Mouse (Mus musculus): ENCODE measurements around the gene Olfr196. TPM values are rescaled to one million over a fixed set of nuclear protein-coding genes. Genes with fewer than 3 reads are reported as not detected.
"Not testable (repeated sequence)": the region's sequence is repeated elsewhere in the genome, so short reads cannot be mapped to it uniquely, and the experiment has no call there.

Olfr196 gene
- total RNA-seq (2021), result not detected
- long read RNA-seq, experiment 1, result 0 reads
- long read RNA-seq, experiment 2, result 0 reads

DNA sequence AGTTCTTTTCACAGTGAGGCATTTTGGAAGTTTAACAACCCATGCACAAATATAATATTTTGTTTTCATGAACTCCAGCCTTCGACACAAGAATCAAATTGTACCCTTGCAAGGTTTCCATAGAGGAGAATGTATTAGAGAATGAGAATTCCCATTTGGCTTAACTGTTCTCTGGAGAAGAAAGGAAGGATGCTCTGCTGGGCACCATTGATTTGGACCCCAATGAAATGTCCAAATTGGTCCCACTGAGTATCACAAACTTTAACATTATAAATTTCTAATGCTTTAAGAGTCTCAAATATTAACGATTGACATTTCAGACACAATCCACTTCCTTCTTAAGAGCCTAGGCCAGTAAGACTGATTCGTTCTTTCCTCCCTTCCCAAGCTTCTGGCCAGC lies at the start of gene Olfr196:
Gene Olfr196 (minus strand): TSS at position 101 of the 400 bp plus-strand sequence.
- DNase-seq, result no peak

DNA sequence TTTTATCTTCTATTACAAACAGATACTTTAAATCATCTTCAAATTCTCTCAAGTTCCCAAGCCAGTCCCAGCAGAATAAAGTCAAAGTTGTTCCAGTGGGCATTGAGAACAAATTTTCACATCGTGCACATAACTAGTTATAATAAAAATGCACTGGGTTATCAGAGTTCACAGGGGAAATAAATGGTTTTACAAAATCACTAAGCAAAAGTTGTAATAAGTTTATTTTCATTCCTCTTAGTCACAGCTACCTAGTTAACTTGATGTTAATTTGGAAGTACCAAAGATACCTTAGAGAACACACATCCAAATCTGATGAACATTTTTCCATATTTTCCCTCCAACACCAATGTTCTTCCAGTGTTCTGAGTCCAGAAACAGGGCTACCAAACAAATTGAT lies 49.4 kb upstream of the Olfr196 start, which contains the start of gene Olfr199:
Gene Olfr199 (minus strand): TSS at position 101 of the 400 bp plus-strand sequence.
- not testable (repeated sequence) for DNase-seq

DNA sequence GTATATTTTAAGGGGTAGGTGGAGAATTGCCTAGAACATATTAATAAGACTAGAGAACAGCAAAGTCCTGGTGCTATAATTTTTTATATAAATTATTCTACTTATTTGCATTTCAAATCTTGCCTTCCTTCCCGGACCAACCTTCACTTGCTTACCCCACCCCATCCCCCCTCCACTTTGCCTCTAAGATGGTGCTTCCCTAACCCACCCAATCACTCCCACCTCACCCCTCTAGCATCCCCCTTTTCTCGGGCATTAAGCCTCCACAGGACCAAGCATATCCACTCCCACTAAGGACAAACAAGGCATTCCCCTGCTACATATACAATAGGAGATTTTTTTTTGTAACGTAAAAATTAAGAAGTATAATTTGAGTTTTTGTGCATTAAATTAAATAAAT lies 47.6 kb upstream of the Olfr196 start:
- not testable (repeated sequence) for DNase-seq

DNA sequence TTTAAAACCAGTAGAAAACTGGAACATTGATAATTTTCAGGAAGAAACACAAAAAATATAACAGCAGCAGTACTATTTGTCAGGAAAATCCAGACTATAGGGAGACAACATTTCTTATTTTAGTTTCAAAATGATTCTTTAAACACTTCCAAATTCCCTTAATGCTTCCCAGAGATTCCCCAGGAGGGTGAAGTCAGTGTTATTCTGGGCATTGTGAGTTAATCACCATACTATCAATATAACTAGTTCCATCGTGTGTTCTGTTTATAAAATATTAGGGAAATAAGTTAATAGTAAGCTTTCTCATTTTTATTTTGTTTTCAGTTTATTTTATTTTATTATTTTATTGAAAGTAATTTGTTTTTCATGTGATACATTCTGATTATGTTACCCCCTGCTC lies 33.2 kb upstream of the Olfr196 start, which contains the start of gene Olfr198:
Gene Olfr198 (minus strand): TSS at position 101 of the 400 bp plus-strand sequence.
- not testable (repeated sequence) for DNase-seq

DNA sequence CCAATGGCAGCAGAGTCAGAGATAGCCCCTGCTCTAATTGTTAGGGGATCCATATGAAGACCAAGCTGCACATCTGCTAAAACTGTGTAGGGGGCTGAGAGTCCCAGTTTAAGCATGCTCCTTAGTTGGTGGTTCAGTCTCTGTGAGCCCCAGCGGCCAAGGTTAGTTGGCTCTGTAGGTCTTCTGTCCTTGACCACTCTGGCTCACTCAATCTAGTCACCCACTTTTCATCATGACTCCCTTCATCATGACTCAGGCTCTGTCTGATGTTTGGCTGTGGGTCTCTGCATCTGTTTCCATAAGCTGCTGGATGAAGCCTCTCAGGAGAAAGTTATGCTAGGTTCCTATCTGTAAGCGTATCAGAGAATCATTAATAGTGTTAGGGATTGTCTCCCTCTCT lies 18.3 kb downstream of the Olfr196 start:
- DNase-seq, result no peak

DNA sequence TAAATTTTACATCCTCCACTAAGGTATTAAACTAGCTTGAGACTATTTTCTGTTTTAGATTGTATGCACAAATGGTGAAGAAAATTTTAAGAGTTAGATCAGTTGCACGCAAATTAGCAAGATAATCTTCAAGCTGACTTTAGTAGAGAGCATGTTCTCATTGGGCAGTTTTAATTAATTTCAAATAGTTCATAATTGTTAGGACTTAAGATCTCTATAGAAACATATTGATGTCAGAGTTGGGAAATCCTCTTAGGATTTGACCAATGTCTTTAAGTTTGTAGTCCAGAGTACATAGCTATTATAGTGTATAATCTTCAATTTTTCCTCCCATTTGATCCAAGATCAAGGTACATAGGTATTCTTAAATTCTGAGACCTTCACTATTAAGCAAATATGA lies 23.5 kb downstream of the Olfr196 start, which contains the start of gene Olfr195:
Gene Olfr195 (plus strand): TSS at position 301 of the 400 bp plus-strand sequence.
- no peak for DNase-seq

DNA sequence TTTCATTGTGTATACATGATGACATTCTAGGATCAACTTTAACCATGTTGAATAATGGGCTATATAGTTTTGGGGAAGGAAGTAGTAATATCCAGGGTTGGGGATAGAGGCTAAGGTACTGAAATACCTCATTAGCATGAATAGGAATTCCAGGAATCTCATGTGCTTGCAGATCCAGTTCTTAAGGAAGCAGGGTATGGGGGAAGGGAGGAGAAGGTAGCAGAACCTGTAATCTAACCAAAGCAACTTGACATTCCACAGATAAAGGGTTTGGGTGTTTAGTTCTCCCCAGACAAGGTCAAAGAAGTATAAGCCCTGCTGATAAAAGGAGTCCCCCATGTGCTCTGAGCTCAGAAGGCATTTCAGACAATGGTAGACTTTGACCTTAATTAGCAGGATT lies 29.1 kb downstream of the Olfr196 start:
- DNase-seq, result no peak

DNA sequence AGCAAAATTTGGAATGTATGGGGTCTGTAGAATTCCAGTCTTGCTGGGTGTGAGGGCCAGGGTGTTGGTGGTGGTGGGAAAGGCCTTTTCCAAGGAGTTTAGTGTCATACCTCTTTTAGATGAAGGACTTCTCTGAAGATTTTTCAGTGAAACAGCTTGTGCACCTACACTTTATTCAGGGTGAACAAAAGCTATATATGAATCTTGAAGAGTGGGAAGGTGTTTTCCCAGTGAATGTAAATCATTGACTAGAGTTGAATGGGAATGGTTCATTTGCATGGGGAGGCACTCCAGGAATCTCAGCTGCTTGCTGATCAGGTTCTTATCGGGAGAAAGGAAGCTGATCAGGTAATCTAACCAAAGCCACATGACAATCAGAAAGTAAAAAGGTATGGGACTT lies 39.5 kb downstream of the Olfr196 start:
- no peak for DNase-seq

DNA sequence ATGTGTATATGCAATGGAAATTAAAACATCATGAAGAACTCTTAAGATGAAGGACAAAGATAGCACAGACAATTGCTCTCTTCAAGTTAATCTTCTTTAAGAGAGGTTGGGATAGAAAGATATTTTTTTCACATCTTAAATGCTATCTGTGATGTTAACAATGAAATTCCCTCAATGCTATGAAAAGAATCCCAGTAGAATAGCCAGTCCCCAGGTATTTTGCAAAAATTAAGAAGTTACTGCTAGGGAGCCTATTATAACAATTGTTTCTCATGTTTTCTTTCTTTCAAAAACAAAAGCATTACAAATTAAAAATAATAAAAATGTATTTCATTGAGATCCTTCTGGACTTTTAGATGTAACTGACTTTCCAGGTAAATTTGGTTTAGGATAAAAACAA lies 49.3 kb downstream of the Olfr196 start, which contains the start of gene Olfr194:
Gene Olfr194 (minus strand): TSS at position 101 of the 400 bp plus-strand sequence.
- DNase-seq, result no peak

Other genes with a start within 250 kb of the Olfr196 start
- gene Olfr181, start 241.7 kb downstream of the Olfr196 start, total RNA-seq (2021), result not detected
- not detected for gene Olfr180, start 241.1 kb downstream of the Olfr196 start, total RNA-seq (2021)
- not detected for gene Olfr183, start 175.1 kb downstream of the Olfr196 start, total RNA-seq (2021)
- not detected for gene Olfr186, start 140.2 kb downstream of the Olfr196 start, total RNA-seq (2021)
- not detected for gene Olfr187, start 130.7 kb downstream of the Olfr196 start, total RNA-seq (2021)
- gene Olfr190, start 92.4 kb downstream of the Olfr196 start, total RNA-seq (2021), result not detected
- not detected for gene Olfr191, start 80.6 kb downstream of the Olfr196 start, total RNA-seq (2021)
- not detected for gene Olfr193, start 58.6 kb downstream of the Olfr196 start, total RNA-seq (2021)
- not detected for gene Olfr194, start 49.4 kb downstream of the Olfr196 start, total RNA-seq (2021)
- gene Olfr195, start 23.4 kb downstream of the Olfr196 start, total RNA-seq (2021), result not detected
- not detected for gene Olfr198, start 33.1 kb upstream of the Olfr196 start, total RNA-seq (2021)
- gene Olfr199, start 49.3 kb upstream of the Olfr196 start, total RNA-seq (2021), result not detected
- gene Olfr201, start 102.2 kb upstream of the Olfr196 start, total RNA-seq (2021), result not detected
- gene Olfr202, start 116.3 kb upstream of the Olfr196 start, total RNA-seq (2021), result not detected
- gene Olfr203, start 128.4 kb upstream of the Olfr196 start, total RNA-seq (2021), result not detected
- gene Olfr204, start 147.8 kb upstream of the Olfr196 start, total RNA-seq (2021), result not detected
- gene Olfr205, start 160.7 kb upstream of the Olfr196 start, total RNA-seq (2021), result not detected
- not detected for gene Olfr206, start 178.8 kb upstream of the Olfr196 start, total RNA-seq (2021)
- gene Olfr209, start 193.5 kb upstream of the Olfr196 start, total RNA-seq (2021), result not detected
- not detected for gene Gabrr3, start 236.9 kb upstream of the Olfr196 start, total RNA-seq (2021)

All from gastrocnemius, postnatal 10 days (tissue).